Mouse (Mus musculus) liver, embryonic 13.5 days (tissue): ENCODE data around the gene Zfyve21. TPM values are rescaled to one million over a fixed set of nuclear protein-coding genes. Genes with fewer than 3 reads are reported as not detected.
A peak's percentile ranks its signal among the peaks of the same experiment; 100 is the strongest.

ENCODE experiments used
- ATAC-seq: fragments of 200-750 bp; cut with Nextera tagmentation; 2 replicates; pipeline ENCODE4 v1.8.0; 2017; ENCODE audit warnings: low read depth, mild to moderate bottlenecking, moderate number of reproducible peaks, moderate library complexity
- DNase-seq: peaks from one replicate; pipeline ENCODE4 v3.0.0; 2022
- H3K27ac ChIP-seq: fragments of 300-500 bp; sonication (generic); 2 replicates; pipeline ENCODE4 v1.5.1; 2015; ENCODE audit warnings: moderate library complexity, mild to moderate bottlenecking, inconsistent platforms
- H3K27me3 ChIP-seq: fragments of 300-500 bp; sonication (generic); 2 replicates; pipeline ENCODE4 v1.6.1; 2015; ENCODE audit warnings: mild to moderate bottlenecking, inconsistent platforms
- H3K36me3 ChIP-seq: fragments of 300-500 bp; sonication (generic); 2 replicates; pipeline ENCODE4 v1.6.1; 2015; ENCODE audit warnings: mild to moderate bottlenecking, inconsistent platforms
- H3K4me1 ChIP-seq: fragments of 300-500 bp; sonication (generic); replicated peaks from 2 replicates; pipeline ENCODE4 v1.6.1; 2015; ENCODE audit warnings: inconsistent platforms
- H3K4me2 ChIP-seq: fragments of 300-500 bp; sonication (generic); 2 replicates; pipeline ENCODE4 v1.6.1; 2015; ENCODE audit warnings: inconsistent platforms, mild to moderate bottlenecking, moderate library complexity
- H3K4me3 ChIP-seq: fragments of 300-500 bp; sonication (generic); replicated peaks from 2 replicates; pipeline ENCODE4 v1.5.1; 2015; ENCODE audit warnings: mild to moderate bottlenecking, inconsistent platforms
- H3K9ac ChIP-seq: fragments of 300-500 bp; sonication (generic); 2 replicates; pipeline ENCODE4 v1.6.1; 2015; ENCODE audit warnings: mild to moderate bottlenecking, inconsistent platforms
- H3K9me3 ChIP-seq: fragments of 300-500 bp; sonication (generic); replicated peaks from 2 replicates; pipeline ENCODE4 v1.6.1; 2016; ENCODE audit warnings: inconsistent platforms
- WGBS: fragments of 180-500 bp; shearing (Covaris S2); methylation state at CpG from one replicate; pipeline ENCODE4 v1.1.7; 2015; ENCODE audit not compliant: insufficient replicate concordance; 5-methylcytosine and 5-hydroxymethylcytosine counted together
- polyA plus RNA-seq: library from polyadenylated mRNA; unstranded; fragments of >200 nt; fragmentation: Nextera tagmentation; extraction: Ambion mirVana; gene quantifications from 2 replicates; pipeline ENCODE4 v1.2.1, GENCODE M21; 2015

Zfyve21 gene
- polyA plus RNA-seq, 1 experiment from 2014 or later, result 54.7 TPM

- no peak for DNase-seq
- no peaks in the 10 kb centered on the region for H3K27me3 ChIP-seq
- peaks cover 6% of the 10 kb centered on the region; the same call in 1 of the 2 replicates for H3K4me1 ChIP-seq
- no peak overlapping the region for H3K9ac ChIP-seq
- no peak for ATAC-seq
- 78% methylated on average over 5 of the region's 5 CpGs for whole genome bisulfite sequencing
- H3K4me2 ChIP-seq, result no peak overlapping the region
- no peak overlapping the region for H3K27ac ChIP-seq
- peaks cover 81% of the 10 kb centered on the region for H3K36me3 ChIP-seq
- H3K9me3 ChIP-seq, result no peaks in the 10 kb centered on the region
- H3K4me3 ChIP-seq, result no peak overlapping the region
Measured at GRCm38 (mm10) chr12:111803538-111803937, 10.4 kb upstream of the Zfyve21 start.

- peaks cover 78% of the 10 kb centered on the region for H3K36me3 ChIP-seq
- no peak overlapping the region for H3K9ac ChIP-seq
- ATAC-seq, result no peak
- peaks cover 50% of the 10 kb centered on the region for H3K4me1 ChIP-seq
- H3K27me3 ChIP-seq, result no peaks in the 10 kb centered on the region
- 84% methylated on average over 6 of the region's 6 CpGs for WGBS
- H3K9me3 ChIP-seq, result no peaks in the 10 kb centered on the region
- no peak overlapping the region for H3K4me2 ChIP-seq
- DNase-seq, result no peak
- H3K27ac ChIP-seq, result no peak overlapping the region
- no peak overlapping the region for H3K4me3 ChIP-seq
Measured at GRCm38 (mm10) chr12:111808775-111809174, 5.2 kb upstream of the Zfyve21 start.

GRCm38 (mm10) chr12:111809762-111810161 is 4.2 kb upstream of the Zfyve21 start:
- H3K27ac ChIP-seq, result peak overlapping the region; percentile 53
- H3K4me2 ChIP-seq, result peak overlapping the region; percentile 15; the same call in 1 of the 2 replicates
- no peaks in the 10 kb centered on the region for H3K27me3 ChIP-seq
- 7% methylated on average over 9 of the region's 9 CpGs for WGBS
- peaks cover 68% of the 10 kb centered on the region for H3K36me3 ChIP-seq
- no peak for ATAC-seq
- peak; percentile 65 for DNase-seq
- no peaks in the 10 kb centered on the region for H3K9me3 ChIP-seq
- H3K4me1 ChIP-seq, result peaks cover 52% of the 10 kb centered on the region
- H3K9ac ChIP-seq, result peak overlapping the region; percentile 26; the same call in 1 of the 2 replicates
- no peak overlapping the region for H3K4me3 ChIP-seq

- Histone ChIP-seq H3K9ac (0 out of 2 replicates have a peak overlapping the region, but pooled peaks have one; percentile 13), H3K27ac (no peak overlapping the region), H3K4me3 (peak overlapping the region; percentile 6; the same call in 1 of the 2 replicates), H3K27me3 (no peaks in the 10 kb centered on the region), H3K36me3 (peaks cover 45% of the 10 kb centered on the region), H3K4me1 (peaks cover 75% of the 10 kb centered on the region), H3K9me3 (no peaks in the 10 kb centered on the region), H3K4me2 (peak overlapping the region; percentile 93; the same call in 1 of the 2 replicates)
- DNase-seq (no peak), ATAC-seq (no peak)
- WGBS, result 84% methylated on average over 13 of the region's 13 CpGs
Measured at GRCm38 (mm10) chr12:111812075-111812474, 1.9 kb upstream of the Zfyve21 start.

- H3K36me3 ChIP-seq, result peaks cover 39% of the 10 kb centered on the region
- H3K27ac ChIP-seq, result peak overlapping the region; percentile 77
- H3K4me1 ChIP-seq, result peaks cover 80% of the 10 kb centered on the region
- peak overlapping the region; percentile 84 for H3K9ac ChIP-seq
- no peaks in the 10 kb centered on the region for H3K9me3 ChIP-seq
- ATAC-seq (no peak), DNase-seq (no peak)
- WGBS, result 68% methylated on average over 12 of the region's 12 CpGs
- peak overlapping the region; percentile 93 for H3K4me2 ChIP-seq
- H3K4me3 ChIP-seq, result peak overlapping the region; percentile 82
- H3K27me3 ChIP-seq, result no peaks in the 10 kb centered on the region
Measured at GRCm38 (mm10) chr12:111812611-111813010, 1.4 kb upstream of the Zfyve21 start.

- Histone ChIP-seq H3K27ac (peak overlapping the region; percentile 77), H3K9me3 (no peaks in the 10 kb centered on the region), H3K27me3 (no peaks in the 10 kb centered on the region), H3K9ac (peak overlapping the region; percentile 84), H3K36me3 (peaks cover 37% of the 10 kb centered on the region), H3K4me2 (peak overlapping the region; percentile 93), H3K4me1 (peaks cover 83% of the 10 kb centered on the region), H3K4me3 (peak overlapping the region; percentile 82)
- ATAC-seq (no peak), DNase-seq (no peak)
- WGBS, result 4% methylated on average over 27 of the region's 27 CpGs
Measured at GRCm38 (mm10) chr12:111813111-111813765, 732 bp upstream of the Zfyve21 start.

GRCm38 (mm10) chr12:111814769-111815762 is 1.1 kb downstream of the Zfyve21 start:
- H3K4me3 ChIP-seq, result peak overlapping the region; percentile 77
- H3K4me1 ChIP-seq, result peaks cover 83% of the 10 kb centered on the region
- 18% methylated on average over 19 of the region's 19 CpGs for WGBS
- peak overlapping the region; percentile 81 for H3K4me2 ChIP-seq
- no peaks in the 10 kb centered on the region for H3K9me3 ChIP-seq
- DNase-seq, result no peak
- peak overlapping the region; percentile 97 for H3K27ac ChIP-seq
- peak overlapping the region; percentile 87 for H3K9ac ChIP-seq
- H3K36me3 ChIP-seq, result peaks cover 31% of the 10 kb centered on the region
- no peaks in the 10 kb centered on the region for H3K27me3 ChIP-seq
- ATAC-seq, result no peak

GRCm38 (mm10) chr12:111816528-111816927 is 2.6 kb downstream of the Zfyve21 start:
- Histone ChIP-seq H3K4me1 (peaks cover 87% of the 10 kb centered on the region), H3K9ac (peak overlapping the region; percentile 87), H3K4me2 (peak overlapping the region; percentile 81), H3K9me3 (no peaks in the 10 kb centered on the region), H3K27me3 (no peaks in the 10 kb centered on the region), H3K4me3 (peak overlapping the region; percentile 77), H3K27ac (peak overlapping the region; percentile 97), H3K36me3 (peaks cover 32% of the 10 kb centered on the region)
- DNase-seq (no peak), ATAC-seq (no peak)
- 73% methylated on average over 13 of the region's 13 CpGs for WGBS

GRCm38 (mm10) chr12:111816967-111817366 is 3.0 kb downstream of the Zfyve21 start:
- WGBS, result 15% methylated on average over 9 of the region's 9 CpGs
- H3K9ac ChIP-seq, result peak overlapping the region; percentile 87
- DNase-seq, result peak; percentile 80

GRCm38 (mm10) chr12:111817991-111818390 is 4.0 kb downstream of the Zfyve21 start:
- no peaks in the 10 kb centered on the region for H3K27me3 ChIP-seq

More at GRCm38 (mm10) chr12:111816967-111817366, 3.0 kb downstream of the Zfyve21 start:
- Histone ChIP-seq H3K4me2 (peak overlapping the region; percentile 81), H3K9me3 (no peaks in the 10 kb centered on the region), H3K27ac (peak overlapping the region; percentile 97), H3K27me3 (no peaks in the 10 kb centered on the region), H3K4me1 (peaks cover 84% of the 10 kb centered on the region), H3K4me3 (peak overlapping the region; percentile 77), H3K36me3 (peaks cover 30% of the 10 kb centered on the region)
- peak; percentile 45 for ATAC-seq

GRCm38 (mm10) chr12:111819936-111820335 is 6.0 kb downstream of the Zfyve21 start:
- Histone ChIP-seq H3K9me3 (no peaks in the 10 kb centered on the region), H3K36me3 (peaks cover 57% of the 10 kb centered on the region), H3K4me1 (peaks cover 73% of the 10 kb centered on the region), H3K9ac (no peak overlapping the region; the same call in 1 of the 2 replicates), H3K4me2 (no peak overlapping the region), H3K27me3 (no peaks in the 10 kb centered on the region), H3K4me3 (no peak overlapping the region), H3K27ac (peak overlapping the region; percentile 11; the same call in 1 of the 2 replicates)
- ATAC-seq (no peak), DNase-seq (no peak)
- 73% methylated on average over 8 of the region's 8 CpGs for WGBS

More at GRCm38 (mm10) chr12:111817991-111818390, 4.0 kb downstream of the Zfyve21 start:
- DNase-seq (no peak), ATAC-seq (no peak)
- Histone ChIP-seq H3K4me1 (peaks cover 81% of the 10 kb centered on the region), H3K4me3 (peak overlapping the region; percentile 11; the same call in 1 of the 2 replicates), H3K9ac (peak overlapping the region; percentile 59), H3K27ac (peak overlapping the region; percentile 97), H3K36me3 (peaks cover 37% of the 10 kb centered on the region), H3K9me3 (no peaks in the 10 kb centered on the region), H3K4me2 (peak overlapping the region; percentile 81)
- 73% methylated on average over 8 of the region's 8 CpGs for WGBS
